Mouse (Mus musculus) embryonic facial prominence, embryonic 15.5 days (tissue): Measurements from ENCODE around the gene Cdca5. TPM values are rescaled to one million over a fixed set of nuclear protein-coding genes. Genes with fewer than 3 reads are reported as not detected.
A peak's percentile ranks its signal among the peaks of the same experiment; 100 is the strongest.

ENCODE experiments used
- ATAC-seq: fragments of 200-750 bp; cut with Nextera tagmentation; 2 replicates; pipeline ENCODE4 v1.8.0; 2017; ENCODE audit warnings: low read depth, moderate TSS enrichment; ENCODE audit not compliant: insufficient number of reproducible peaks, low FRiP score, low TSS enrichment
- H3K27ac ChIP-seq: fragments of 300-500 bp; sonication (generic); replicated peaks from 2 replicates; pipeline ENCODE4 v1.5.1; 2015; ENCODE audit warnings: mild to moderate bottlenecking, inconsistent platforms
- H3K27me3 ChIP-seq: fragments of 300-500 bp; sonication (generic); 2 replicates; pipeline ENCODE4 v1.6.1; 2015; ENCODE audit warnings: inconsistent platforms
- H3K36me3 ChIP-seq: fragments of 300-500 bp; sonication (generic); 2 replicates; pipeline ENCODE4 v1.6.1; 2015; ENCODE audit warnings: mild to moderate bottlenecking, inconsistent platforms
- H3K4me1 ChIP-seq: fragments of 300-500 bp; sonication (generic); 2 replicates; pipeline ENCODE4 v1.6.1; 2015; ENCODE audit warnings: inconsistent platforms
- H3K4me2 ChIP-seq: fragments of 300-500 bp; sonication (generic); replicated peaks from 2 replicates; pipeline ENCODE4 v1.6.1; 2015; ENCODE audit warnings: mild to moderate bottlenecking, inconsistent platforms
- H3K4me3 ChIP-seq: fragments of 300-500 bp; sonication (generic); replicated peaks from 2 replicates; pipeline ENCODE4 v1.5.1; 2015; ENCODE audit warnings: mild to moderate bottlenecking, inconsistent platforms
- H3K9ac ChIP-seq: fragments of 300-500 bp; sonication (generic); 2 replicates; pipeline ENCODE4 v1.6.1; 2015; ENCODE audit warnings: inconsistent platforms
- H3K9me3 ChIP-seq: fragments of 300-500 bp; sonication (generic); replicated peaks from 2 replicates; pipeline ENCODE4 v1.6.1; 2016; ENCODE audit warnings: inconsistent platforms
- WGBS: fragments of 180-500 bp; shearing (Covaris S2); methylation state at CpG from one replicate; pipeline ENCODE4 v1.1.7; 2015; 5-methylcytosine and 5-hydroxymethylcytosine counted together
- polyA plus RNA-seq: library from polyadenylated mRNA; unstranded; fragments of >200 nt; fragmentation: Nextera tagmentation; extraction: Ambion mirVana; gene quantifications from 2 replicates; pipeline ENCODE4 v1.2.1, GENCODE M21; 2015

Gene Cdca5
- polyA plus RNA-seq, 1 experiment from 2014 or later, result 29.0 TPM

DNA sequence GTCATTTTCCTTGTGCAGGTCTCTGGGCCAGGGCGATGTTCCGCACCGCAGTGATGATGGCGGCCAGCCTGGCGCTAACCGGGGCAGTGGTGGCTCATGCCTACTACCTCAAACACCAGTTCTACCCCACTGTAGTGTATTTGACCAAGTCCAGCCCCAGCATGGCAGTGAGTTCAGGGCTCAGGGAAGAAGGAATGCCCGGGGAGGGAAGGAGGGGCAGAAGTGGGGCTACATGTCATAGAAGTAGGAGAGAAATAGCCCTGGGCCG, 37.0 kb upstream of the Cdca5 start:
- H3K9ac ChIP-seq, result peak overlapping the region; percentile 86
- H3K9me3 ChIP-seq, result no peaks in the 10 kb centered on the region
- peak overlapping the region; percentile 84 for H3K4me2 ChIP-seq
- H3K4me1 ChIP-seq, result peaks cover 20% of the 10 kb centered on the region
- H3K36me3 ChIP-seq, result peaks cover 48% of the 10 kb centered on the region
- WGBS, result 77% methylated on average over 8 of the region's 8 CpGs
- ATAC-seq, result no peak
- peak overlapping the region; percentile 100 for H3K27ac ChIP-seq
- no peaks in the 10 kb centered on the region for H3K27me3 ChIP-seq
- peak overlapping the region; percentile 96 for H3K4me3 ChIP-seq

GRCm38 (mm10) chr19:6048681-6049410, 35.9 kb upstream of the Cdca5 start:
- Histone ChIP-seq H3K9ac (no peak overlapping the region), H3K4me1 (peaks cover 20% of the 10 kb centered on the region), H3K4me3 (no peak overlapping the region), H3K9me3 (no peaks in the 10 kb centered on the region), H3K4me2 (no peak overlapping the region), H3K36me3 (peaks cover 58% of the 10 kb centered on the region), H3K27me3 (no peaks in the 10 kb centered on the region), H3K27ac (no peak overlapping the region)
- ATAC-seq, result no peak
- WGBS, result 86% methylated on average over 11 of the region's 11 CpGs

DNA sequence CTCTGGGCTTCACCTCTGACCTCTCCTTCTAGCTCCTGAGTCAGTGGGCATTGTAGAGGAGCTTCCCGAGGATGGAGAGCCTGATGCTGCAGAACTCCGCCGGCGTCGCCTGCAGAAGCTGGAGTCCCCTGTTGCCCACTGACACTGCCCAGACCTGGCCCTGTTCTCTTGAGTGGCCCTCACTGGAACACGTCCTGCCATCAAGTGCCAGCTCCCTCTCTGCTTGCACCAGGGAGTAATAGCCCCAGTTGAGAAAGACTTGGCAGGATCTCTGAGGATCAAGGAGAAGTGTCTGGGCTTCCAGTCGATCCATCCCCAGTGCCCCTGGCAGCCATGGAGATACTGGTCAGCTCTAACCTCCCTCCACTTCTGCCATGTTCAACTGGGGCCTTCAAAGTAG, 32.3 kb upstream of the Cdca5 start:
- Histone ChIP-seq H3K4me3 (no peak overlapping the region), H3K4me2 (no peak overlapping the region), H3K27me3 (no peaks in the 10 kb centered on the region), H3K9ac (no peak overlapping the region), H3K27ac (no peak overlapping the region), H3K9me3 (no peaks in the 10 kb centered on the region), H3K4me1 (peaks cover 22% of the 10 kb centered on the region), H3K36me3 (peaks cover 77% of the 10 kb centered on the region)
- WGBS, result 82% methylated on average over 7 of the region's 7 CpGs
- ATAC-seq, result no peak

GRCm38 (mm10) chr19:6054296-6054695, 30.5 kb upstream of the Cdca5 start:
- Histone ChIP-seq H3K27me3 (no peaks in the 10 kb centered on the region), H3K9ac (no peak overlapping the region), H3K36me3 (peaks cover 71% of the 10 kb centered on the region), H3K27ac (no peak overlapping the region), H3K4me2 (no peak overlapping the region), H3K4me3 (no peak overlapping the region), H3K9me3 (no peaks in the 10 kb centered on the region), H3K4me1 (peaks cover 19% of the 10 kb centered on the region)
- ATAC-seq, result no peak
- 81% methylated on average over 5 of the region's 5 CpGs for WGBS

- Histone ChIP-seq H3K4me2 (peak overlapping the region; percentile 80), H3K27ac (no peak overlapping the region), H3K4me1 (peaks cover 24% of the 10 kb centered on the region), H3K9me3 (no peaks in the 10 kb centered on the region), H3K9ac (peak overlapping the region; percentile 95), H3K4me3 (peak overlapping the region; percentile 97), H3K27me3 (no peaks in the 10 kb centered on the region), H3K36me3 (peaks cover 55% of the 10 kb centered on the region)
- no peak for ATAC-seq
- WGBS, result 53% methylated on average over 4 of the region's 4 CpGs
Measured at GRCm38 (mm10) chr19:6056696-6057095, 28.1 kb upstream of the Cdca5 start.

GRCm38 (mm10) chr19:6057313-6058096, 27.3 kb upstream of the Cdca5 start, which contains the start of the genes Mrpl49 and Fau:
Mrpl49 (minus strand) TSS chr19:6057785.
Fau (plus strand) TSS chr19:6057844.
- Histone ChIP-seq H3K9me3 (no peaks in the 10 kb centered on the region), H3K4me2 (peak within 1 kb of the TSS; percentile 80), H3K27ac (peak within 1 kb of the TSS; percentile 86), H3K27me3 (no peaks in the 10 kb centered on the region), H3K4me1 (peaks cover 33% of the 10 kb centered on the region), H3K4me3 (peak within 1 kb of the TSS; percentile 97), H3K9ac (peak within 1 kb of the TSS; percentile 95), H3K36me3 (peaks cover 47% of the 10 kb centered on the region)
- ATAC-seq, result peak; percentile 92
- under 1% methylated on average over 62 of the region's 63 CpGs for WGBS

- Histone ChIP-seq H3K36me3 (peaks cover 36% of the 10 kb centered on the region), H3K9me3 (no peaks in the 10 kb centered on the region), H3K27ac (peak overlapping the region; percentile 86; the same call in 1 of the 2 replicates), H3K4me1 (peaks cover 42% of the 10 kb centered on the region), H3K4me2 (peak overlapping the region; percentile 80), H3K4me3 (peak overlapping the region; percentile 97), H3K27me3 (no peaks in the 10 kb centered on the region), H3K9ac (peak overlapping the region; percentile 95)
- ATAC-seq, result no peak
- WGBS, result 37% methylated on average over 5 of the region's 5 CpGs
Measured at GRCm38 (mm10) chr19:6058513-6058912, 26.3 kb upstream of the Cdca5 start.

DNA sequence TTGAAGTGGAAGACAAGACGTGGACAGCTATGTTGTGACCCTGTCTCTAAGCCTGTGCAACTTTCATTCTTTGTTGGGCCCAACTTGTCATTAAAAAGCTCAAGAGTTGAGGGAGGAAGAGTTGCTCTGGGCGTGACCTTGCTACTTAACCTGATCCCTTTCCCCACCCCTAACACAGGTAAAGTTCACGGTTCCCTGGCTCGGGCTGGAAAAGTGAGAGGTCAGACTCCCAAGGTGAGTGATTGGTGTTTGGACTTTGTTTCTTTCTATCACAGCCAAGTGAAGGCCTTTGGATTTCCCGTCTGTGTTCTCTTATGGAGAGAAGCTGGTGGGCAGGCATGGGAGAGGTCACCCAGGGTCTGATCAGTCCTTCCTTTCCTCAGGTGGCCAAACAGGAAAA, 25.8 kb upstream of the Cdca5 start:
- WGBS, result 75% methylated on average over 5 of the region's 5 CpGs
- H3K4me1 ChIP-seq, result peaks cover 42% of the 10 kb centered on the region
- H3K36me3 ChIP-seq, result peaks cover 32% of the 10 kb centered on the region
- no peaks in the 10 kb centered on the region for H3K9me3 ChIP-seq
- ATAC-seq, result no peak
- H3K27ac ChIP-seq, result 0 out of 2 replicates have a peak overlapping the region, but pooled peaks have one; percentile 86
- peak overlapping the region; percentile 97 for H3K4me3 ChIP-seq
- peak overlapping the region; percentile 95 for H3K9ac ChIP-seq
- no peaks in the 10 kb centered on the region for H3K27me3 ChIP-seq
- H3K4me2 ChIP-seq, result peak overlapping the region; percentile 80

DNA sequence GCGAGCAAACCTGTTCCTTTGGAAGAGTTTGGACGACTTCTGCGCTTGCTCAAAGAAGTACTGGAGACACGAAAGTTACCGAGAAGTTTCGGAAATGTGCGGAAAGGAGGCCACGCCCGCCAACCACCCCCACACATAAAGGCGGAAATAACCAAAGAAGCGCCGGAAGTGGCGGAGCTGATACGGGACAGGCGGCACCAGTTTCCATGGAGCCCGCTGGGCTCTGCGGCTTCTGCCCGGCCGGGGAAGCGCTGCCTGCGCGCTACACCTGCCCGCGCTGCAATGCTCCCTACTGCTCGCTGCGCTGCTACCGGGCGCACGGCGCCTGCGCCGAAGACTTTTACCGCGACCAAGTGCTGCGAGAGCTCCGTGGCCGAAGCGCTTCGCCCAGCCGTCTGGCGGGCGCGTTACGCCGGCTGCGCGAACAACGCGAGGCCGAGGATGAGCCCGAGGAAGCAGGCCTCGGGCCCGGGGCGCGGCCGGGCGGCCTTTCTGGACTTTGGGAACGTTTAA, 23.7 kb upstream of the Cdca5 start, which contains the start of gene Znhit2:
Znhit2 (plus strand) TSS at position 172 of the 513 bp plus-strand sequence.
- Histone ChIP-seq H3K27ac (peak within 1 kb of the TSS; percentile 96), H3K4me3 (peak within 1 kb of the TSS; percentile 86), H3K36me3 (peaks cover 14% of the 10 kb centered on the region), H3K9ac (peak within 1 kb of the TSS; percentile 97), H3K4me1 (peaks cover 41% of the 10 kb centered on the region), H3K9me3 (no peaks in the 10 kb centered on the region), H3K4me2 (peak within 1 kb of the TSS; percentile 96), H3K27me3 (no peaks in the 10 kb centered on the region)
- WGBS, result under 1% methylated on average over 58 of the region's 58 CpGs
- ATAC-seq, result peak; percentile 81

DNA sequence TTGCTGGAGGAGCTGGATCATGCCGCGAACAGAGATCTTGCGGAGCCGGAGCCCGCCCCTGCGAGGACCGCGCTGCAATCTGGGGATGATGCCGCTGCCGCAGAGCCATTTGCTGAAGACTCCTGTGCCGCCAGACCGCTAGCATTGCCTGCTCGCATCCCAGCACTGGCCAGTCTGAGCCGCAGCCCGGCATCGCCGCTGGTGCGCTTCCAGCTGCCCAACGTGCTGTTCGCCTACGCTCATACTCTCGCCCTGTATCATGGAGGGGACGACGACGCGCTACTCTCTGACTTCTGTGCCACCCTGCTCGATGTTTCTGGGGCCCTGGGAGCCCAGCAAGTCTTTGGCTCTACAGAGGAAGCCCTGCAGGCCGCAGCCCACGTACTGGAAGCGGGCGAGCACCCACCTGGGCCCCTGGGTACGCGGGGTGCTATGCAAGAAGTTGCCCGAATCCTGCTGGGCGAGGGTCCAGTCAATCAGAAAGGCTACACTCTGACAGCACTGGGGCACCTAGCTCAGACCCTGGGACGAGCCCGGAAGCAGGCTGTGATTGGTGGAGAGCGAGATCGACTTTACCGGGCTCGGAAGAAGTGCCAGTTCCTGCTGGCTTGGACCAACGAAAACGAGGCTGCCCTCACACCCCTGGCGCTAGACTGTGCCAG, 23.0 kb upstream of the Cdca5 start:
- Histone ChIP-seq H3K9me3 (no peaks in the 10 kb centered on the region), H3K4me1 (peaks cover 41% of the 10 kb centered on the region), H3K27ac (peak overlapping the region; percentile 96), H3K27me3 (no peaks in the 10 kb centered on the region), H3K4me3 (peak overlapping the region; percentile 86), H3K9ac (peak overlapping the region; percentile 97), H3K4me2 (peak overlapping the region; percentile 96), H3K36me3 (peaks cover 14% of the 10 kb centered on the region)
- 1% methylated on average over 44 of the region's 44 CpGs for WGBS
- no peak for ATAC-seq

DNA sequence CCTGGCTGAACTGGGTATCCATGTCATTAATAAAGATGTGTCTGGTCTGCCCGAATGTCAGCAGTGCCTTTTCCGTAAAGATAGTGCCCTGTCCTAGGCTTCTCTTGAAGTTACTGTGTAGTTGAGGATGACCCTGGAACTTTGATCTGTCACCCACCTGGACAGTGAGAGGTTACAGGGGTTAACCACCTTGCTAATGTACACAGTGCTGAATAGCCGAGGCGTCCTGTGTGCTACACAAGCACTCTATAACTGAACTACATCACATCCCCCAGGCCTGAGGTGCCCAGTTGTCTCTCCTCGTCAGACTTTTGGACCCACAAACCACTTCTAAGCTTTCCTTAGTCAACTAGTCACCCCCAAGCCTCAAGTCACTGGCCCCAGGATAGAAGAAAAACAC, 22.4 kb upstream of the Cdca5 start:
- H3K4me1 ChIP-seq, result peaks cover 44% of the 10 kb centered on the region
- H3K9ac ChIP-seq, result peak overlapping the region; percentile 97
- H3K36me3 ChIP-seq, result peaks cover 14% of the 10 kb centered on the region
- H3K27ac ChIP-seq, result peak overlapping the region; percentile 96
- no peak for ATAC-seq
- no peaks in the 10 kb centered on the region for H3K27me3 ChIP-seq
- H3K9me3 ChIP-seq, result no peaks in the 10 kb centered on the region
- peak overlapping the region; percentile 96 for H3K4me2 ChIP-seq
- H3K4me3 ChIP-seq, result peak overlapping the region; percentile 86
- WGBS, result 69% methylated on average over 5 of the region's 5 CpGs
